Mouse (Mus musculus): ENCODE results near the gene Fasl. TPM values are rescaled to one million over a fixed set of nuclear protein-coding genes. Genes with fewer than 3 reads are reported as not detected.

The Fasl gene
- total RNA-seq, 2 experiments from 2014 or later: 0.18 to 0.23 TPM

DNA sequence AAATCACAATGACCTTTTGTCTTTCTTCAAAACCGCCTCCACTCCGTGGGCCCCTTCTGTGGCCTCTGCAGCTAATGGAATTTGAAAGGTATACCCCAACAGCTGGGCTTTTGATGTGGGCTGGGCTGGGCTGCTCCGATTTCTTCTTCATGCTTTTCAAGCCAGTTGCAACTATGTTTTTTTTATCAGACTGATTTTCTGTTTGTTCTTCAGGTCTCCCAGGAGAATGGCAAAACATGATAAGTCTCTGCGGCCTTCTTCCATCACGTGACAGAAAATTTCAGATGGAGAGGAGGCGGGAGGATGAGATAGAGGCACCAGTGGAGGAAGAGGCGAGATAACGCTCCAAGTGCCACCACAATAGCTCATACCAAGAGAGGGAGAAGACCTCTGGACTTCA is 37.0 kb downstream of the Fasl start:
- H3K4me3 ChIP-seq: no peak overlapping the region
- DNase-seq (ENCODE audit: extremely low spot score in 1 of 2, low spot score in 2 of 2): no peak
- intact Hi-C loops (cut with DNase I): no loop called here
- H3K27ac ChIP-seq: no peak overlapping the region
- no peak for TF ChIP-seq CTCF (IDR thresholded peaks at IDR 0.05)

DNA sequence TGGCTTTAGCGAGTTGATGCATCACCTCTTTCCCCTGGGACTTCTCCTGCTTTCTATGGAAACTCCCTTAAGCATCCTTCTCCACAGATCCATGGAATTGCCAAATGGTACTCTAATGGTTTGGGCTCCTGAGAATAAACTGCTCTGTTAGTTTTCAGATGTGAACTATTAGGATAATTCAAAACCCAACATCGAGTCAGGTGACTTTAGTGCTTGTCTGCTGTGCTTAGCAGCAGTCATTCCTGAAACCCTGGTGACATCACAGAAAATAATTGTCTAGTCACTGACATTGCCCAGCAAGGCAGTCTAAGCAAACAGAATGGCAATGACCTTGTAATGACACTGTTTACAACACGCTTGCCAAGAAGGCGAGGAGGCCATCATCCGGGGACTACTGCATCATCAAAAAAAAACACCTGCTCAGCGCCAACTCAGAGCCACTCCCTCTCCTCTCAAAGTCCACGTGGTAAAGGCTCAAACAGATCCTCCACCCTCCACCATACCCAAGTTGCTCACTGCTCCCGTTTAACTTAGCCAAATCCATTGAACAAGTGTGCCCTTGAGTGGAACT is 37.7 kb downstream of the Fasl start:
- TF ChIP-seq CTCF (IDR thresholded peaks at IDR 0.05): no peak
- intact Hi-C loops (cut with DNase I): no loop called here
- no peak overlapping the region for H3K4me3 ChIP-seq
- no peak overlapping the region for H3K27ac ChIP-seq
- DNase-seq (ENCODE audit: extremely low spot score in 1 of 2, low spot score in 2 of 2): no peak

DNA sequence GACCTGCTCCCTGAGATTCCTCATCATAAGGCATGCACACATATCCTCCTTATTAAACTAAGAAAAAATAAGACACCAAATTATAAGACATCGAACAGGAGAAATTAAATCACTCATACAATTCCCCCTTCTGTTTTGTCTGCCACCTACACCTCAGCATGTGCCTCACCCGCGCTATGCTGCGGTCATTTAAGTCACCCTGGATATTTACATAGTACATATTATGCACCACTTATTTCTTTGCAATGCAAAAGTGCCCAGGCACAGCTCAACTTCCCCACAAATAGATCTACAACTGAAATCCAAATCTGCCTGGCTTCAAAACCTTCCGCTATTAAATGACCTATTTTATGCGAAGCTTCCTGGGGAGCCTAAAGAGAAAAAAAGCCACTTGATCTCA is 39.6 kb downstream of the Fasl start:
- Histone ChIP-seq H3K4me3 (no peak overlapping the region), H3K27ac (no peak overlapping the region)
- no peak for TF ChIP-seq CTCF (IDR thresholded peaks at IDR 0.05)
- no peak for DNase-seq (ENCODE audit: extremely low spot score in 1 of 2, low spot score in 2 of 2)
- intact Hi-C loops (cut with DNase I): loop anchor here (5.0 to 10.0 kb wide), 2 partner anchors 229 to 586 kb away; partner anchors contain the start of gene 4930558K02Rik

DNA sequence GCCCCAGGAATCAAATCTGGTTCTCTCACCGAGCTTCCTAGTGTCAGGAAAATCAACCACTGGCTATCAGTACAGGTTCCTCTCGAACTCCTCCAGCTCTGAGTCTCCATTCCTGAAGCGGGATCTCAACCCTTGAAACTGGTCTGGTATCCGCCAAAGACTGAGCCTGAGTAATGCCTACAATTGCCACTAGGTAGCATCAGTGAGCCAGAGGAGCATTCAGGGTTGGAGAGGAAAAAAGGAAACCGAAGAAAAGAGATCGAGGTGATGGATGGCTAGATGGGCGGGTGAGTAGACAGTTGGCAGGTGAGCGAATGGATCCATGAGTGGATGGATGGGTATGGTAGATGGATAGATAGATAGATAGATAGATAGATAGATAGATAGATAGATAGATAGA is 40.2 kb downstream of the Fasl start:
- peak; percentile 26 to 52 for DNase-seq (ENCODE audit: extremely low spot score in 1 of 2, low spot score in 2 of 2)
- no peak overlapping the region for H3K4me3 ChIP-seq
- TF ChIP-seq CTCF (IDR thresholded peaks at IDR 0.05): peak; percentile 81
- H3K27ac ChIP-seq: no peak overlapping the region
- intact Hi-C loops (cut with DNase I): loop anchor here (5.0 to 10.0 kb wide), 2 partner anchors 229 to 587 kb away; partner anchors contain the start of gene 4930558K02Rik

DNA sequence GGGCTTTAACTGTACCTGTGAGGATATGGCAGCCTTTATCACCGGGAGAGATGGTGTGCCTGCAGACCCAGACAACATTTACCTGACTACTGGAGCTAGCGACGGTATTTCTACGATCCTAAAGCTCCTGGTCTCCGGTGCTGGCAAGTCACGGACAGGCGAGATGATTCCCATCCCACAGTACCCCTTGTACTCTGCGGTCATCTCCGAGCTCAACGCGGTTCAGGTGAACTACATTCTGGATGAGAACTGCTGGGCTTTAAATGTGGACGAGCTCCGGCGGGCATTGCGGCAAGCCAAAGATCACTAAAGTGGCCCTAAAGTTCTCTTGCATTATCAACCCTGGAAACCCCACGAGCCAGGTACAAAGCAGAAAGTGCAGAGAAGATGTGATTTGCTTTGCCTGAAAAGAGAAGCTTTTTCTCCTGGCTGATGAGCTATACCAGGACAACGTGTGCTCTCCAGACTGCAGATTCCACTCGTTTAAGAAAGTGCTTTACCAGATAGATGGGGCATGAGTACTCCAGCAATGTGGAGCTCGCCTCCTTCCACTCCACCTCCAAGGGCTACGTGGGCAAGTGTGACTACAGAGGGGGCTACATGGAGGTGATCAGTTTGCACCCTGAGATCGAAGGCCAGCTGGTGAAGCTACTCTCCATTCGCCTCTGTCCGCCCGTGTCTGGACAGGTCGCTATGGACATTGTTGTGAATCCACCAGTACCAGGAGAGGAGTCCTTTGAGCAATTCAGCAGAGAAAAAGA is 41.6 kb downstream of the Fasl start:
- intact Hi-C loops (cut with DNase I): loop anchor here (5.0 to 10.0 kb wide), 2 partner anchors 231 to 588 kb away; partner anchors contain the start of gene 4930558K02Rik
- no peak for TF ChIP-seq CTCF (IDR thresholded peaks at IDR 0.05)
- DNase-seq (ENCODE audit: extremely low spot score in 1 of 2, low spot score in 2 of 2): no peak
- Histone ChIP-seq H3K27ac (no peak overlapping the region), H3K4me3 (no peak overlapping the region)

DNA sequence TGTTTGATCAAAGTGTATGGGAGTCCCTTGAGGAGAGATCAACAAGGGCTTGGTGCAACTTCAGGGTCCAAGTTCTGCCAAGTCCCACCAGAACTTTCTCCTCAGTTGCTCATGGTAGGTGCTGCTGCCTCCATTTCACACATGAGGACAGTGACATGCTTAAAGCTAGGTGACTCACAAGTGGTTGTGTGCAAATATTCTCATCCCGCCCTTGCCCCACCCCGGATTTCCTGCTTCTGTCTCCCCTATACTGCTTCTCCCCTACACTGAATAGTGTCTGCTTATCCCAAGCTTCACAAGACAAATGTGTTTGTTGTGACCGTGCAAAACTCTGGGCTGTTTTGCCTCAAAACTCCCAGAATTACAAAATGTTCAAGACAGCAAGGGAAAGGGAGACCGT is 43.4 kb downstream of the Fasl start:
- no peak for TF ChIP-seq CTCF (IDR thresholded peaks at IDR 0.05)
- Histone ChIP-seq H3K4me3 (no peak overlapping the region), H3K27ac (no peak overlapping the region)
- no peak for DNase-seq (ENCODE audit: extremely low spot score in 1 of 2, low spot score in 2 of 2)
- intact Hi-C loops (cut with DNase I): loop anchor here (5.0 to 10.0 kb wide), 2 partner anchors 232 to 590 kb away; partner anchors contain the start of gene 4930558K02Rik

DNA sequence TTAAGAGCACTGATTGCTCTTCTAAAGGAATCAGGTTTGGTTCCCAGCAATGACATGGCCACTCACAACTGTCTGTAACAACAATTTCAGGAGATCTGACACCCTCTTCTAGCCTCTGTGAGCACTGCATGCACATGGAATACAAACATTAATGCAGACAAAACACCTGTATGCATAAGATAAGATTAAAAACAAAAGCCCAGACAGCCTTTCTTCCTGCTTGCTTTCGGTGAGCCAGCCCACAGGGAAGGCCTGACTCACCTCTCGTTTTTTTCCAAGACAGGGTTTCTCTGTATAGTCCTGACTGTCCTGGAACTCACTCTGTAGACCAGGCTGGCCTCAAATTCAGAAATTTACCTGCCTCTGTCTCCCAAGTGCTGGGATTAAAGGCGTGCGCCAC is 44.1 kb downstream of the Fasl start:
- intact Hi-C loops (cut with DNase I): loop anchor here (10.0 kb wide), 1 partner anchor 591 kb away; no protein-coding TSS in a partner anchor
- no peak for DNase-seq (ENCODE audit: extremely low spot score in 1 of 2, low spot score in 2 of 2)
- TF ChIP-seq CTCF (IDR thresholded peaks at IDR 0.05): no peak
- H3K4me3 ChIP-seq: no peak overlapping the region
- no peak overlapping the region for H3K27ac ChIP-seq

DNA sequence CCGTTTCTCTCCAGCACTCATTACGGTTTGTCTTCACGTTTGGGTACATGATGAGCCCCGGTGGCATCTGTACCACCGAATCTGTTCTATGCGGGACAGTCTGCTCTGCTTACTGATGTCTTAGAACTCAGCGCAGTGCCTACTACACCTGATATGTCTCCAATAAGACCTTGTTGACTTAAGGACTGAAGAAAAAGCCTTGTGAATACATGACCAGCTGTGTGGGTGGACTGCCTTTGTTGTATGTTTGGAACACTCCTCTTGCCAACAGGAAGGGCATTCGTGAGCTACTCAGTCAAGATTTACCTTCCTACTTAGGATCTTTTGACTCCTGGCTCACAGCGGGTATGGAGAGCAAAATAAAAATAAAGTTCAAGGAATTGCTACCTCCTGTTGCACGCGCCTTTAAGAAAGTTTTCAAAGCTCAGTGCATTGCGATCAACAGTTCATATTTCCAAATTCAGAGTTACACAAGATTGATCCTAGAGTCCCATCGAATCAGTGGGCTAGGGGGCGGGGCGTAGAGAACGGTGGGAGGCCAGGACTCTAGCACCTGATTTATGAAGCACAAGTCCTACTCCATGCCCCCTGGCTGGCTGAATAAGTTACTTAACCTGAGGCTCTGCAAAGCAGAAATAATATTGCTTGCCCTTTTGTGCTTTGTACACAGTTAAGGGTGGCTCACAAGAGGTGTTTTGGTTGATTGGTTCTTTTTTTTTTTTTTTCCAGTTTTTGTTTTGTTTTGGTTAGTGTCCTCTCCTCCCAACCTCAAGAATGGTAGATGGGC is 45.6 kb downstream of the Fasl start:
- H3K4me3 ChIP-seq: no peak overlapping the region
- intact Hi-C loops (cut with DNase I): loop anchor here (10.0 kb wide), 1 partner anchor 592 kb away; no protein-coding TSS in a partner anchor
- H3K27ac ChIP-seq: no peak overlapping the region
- DNase-seq (ENCODE audit: extremely low spot score in 1 of 2, low spot score in 2 of 2): no peak
- no peak for TF ChIP-seq CTCF (IDR thresholded peaks at IDR 0.05)

DNA sequence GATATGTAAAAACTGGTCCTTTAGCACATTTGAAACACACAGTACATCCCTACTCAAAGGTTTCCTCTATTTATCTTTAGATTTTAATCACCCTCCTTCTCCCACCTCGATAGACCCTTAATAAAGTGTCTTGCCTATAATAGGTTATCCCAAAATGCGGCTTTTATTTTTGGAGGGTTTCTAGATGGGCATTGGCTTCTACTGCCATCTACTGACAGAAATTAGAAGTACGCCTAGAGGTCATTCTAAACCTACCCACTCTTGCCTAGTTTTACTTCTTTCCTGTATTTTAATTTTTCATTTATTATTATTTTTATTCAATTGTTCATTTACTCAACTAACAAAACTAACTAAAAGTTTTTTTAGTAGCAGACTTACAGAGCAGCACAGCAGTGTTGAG is 51.4 kb downstream of the Fasl start:
- Histone ChIP-seq H3K4me3 (no peak overlapping the region), H3K27ac (no peak overlapping the region)
- intact Hi-C loops (cut with DNase I): loop anchor here (2.0 to 5.0 kb wide), 3 partner anchors 50 to 525 kb away; no protein-coding TSS in a partner anchor
- no peak for DNase-seq (ENCODE audit: extremely low spot score in 1 of 2, low spot score in 2 of 2)
- peak; percentile 94 for TF ChIP-seq CTCF (IDR thresholded peaks at IDR 0.05)

DNA sequence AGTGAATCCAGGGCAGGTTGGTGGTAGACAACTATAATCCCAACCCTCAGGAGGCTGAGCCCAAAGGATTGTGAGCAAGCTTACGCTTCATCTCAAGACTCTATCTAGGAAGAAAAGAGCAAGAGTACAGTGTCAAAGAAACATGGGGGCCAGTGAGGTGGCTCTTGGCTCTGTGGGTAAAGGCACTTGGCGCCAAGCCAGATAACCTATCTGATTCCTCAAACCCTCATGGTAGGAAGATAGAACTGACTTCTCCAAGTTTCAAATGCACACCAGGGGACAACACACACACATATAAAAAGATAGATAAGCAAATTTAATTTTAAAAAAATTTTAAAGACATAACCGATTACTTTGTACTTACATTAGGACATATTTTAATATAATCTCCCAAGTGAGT is 52.0 kb downstream of the Fasl start:
- no peak overlapping the region for H3K4me3 ChIP-seq
- no peak for TF ChIP-seq CTCF (IDR thresholded peaks at IDR 0.05)
- no peak overlapping the region for H3K27ac ChIP-seq
- intact Hi-C loops (cut with DNase I): loop anchor here (2.0 to 5.0 kb wide), 3 partner anchors 49 to 524 kb away; no protein-coding TSS in a partner anchor
- no peak for DNase-seq (ENCODE audit: extremely low spot score in 1 of 2, low spot score in 2 of 2)

DNA sequence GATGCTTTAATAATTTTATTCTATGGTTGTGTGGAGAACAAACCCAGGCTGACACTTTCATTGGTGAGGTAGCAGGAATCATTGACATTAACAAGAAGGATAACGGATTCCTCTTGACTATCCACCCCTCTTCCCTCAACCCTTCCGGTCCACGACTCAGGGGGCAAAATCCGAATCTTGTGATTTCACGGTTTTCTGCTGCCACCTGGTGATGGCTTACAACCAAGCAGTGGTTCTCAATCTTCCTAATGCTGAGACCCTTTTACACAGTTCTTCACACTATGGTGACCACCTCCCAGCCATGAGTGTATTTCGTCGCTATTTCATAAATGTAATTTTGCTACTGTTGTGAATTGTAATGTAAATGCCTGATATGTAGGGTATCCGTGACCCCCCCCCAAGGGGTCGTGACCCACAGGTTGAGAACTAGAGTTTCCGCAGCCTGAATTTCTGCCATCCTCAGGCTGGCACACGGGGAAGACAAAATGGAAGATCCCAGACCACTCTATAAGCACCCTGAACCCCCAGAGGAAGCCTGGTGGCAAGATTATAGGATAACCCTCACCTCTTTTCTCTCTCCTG is 52.7 kb downstream of the Fasl start:
- Histone ChIP-seq H3K4me3 (no peak overlapping the region), H3K27ac (no peak overlapping the region)
- TF ChIP-seq CTCF (IDR thresholded peaks at IDR 0.05): peak; percentile 20
- intact Hi-C loops (cut with DNase I): loop anchor here (2.0 to 5.0 kb wide), 3 partner anchors 49 to 523 kb away; no protein-coding TSS in a partner anchor
- DNase-seq (ENCODE audit: extremely low spot score in 1 of 2, low spot score in 2 of 2): no peak
